Mouse (Mus musculus) layer of hippocampus, adult 6 months (tissue): Measurements from ENCODE around the gene Olfr984. TPM values are rescaled to one million over a fixed set of nuclear protein-coding genes. Genes with fewer than 3 reads are reported as not detected.

Experiments
- long read RNA-seq, 2 experiments: library from polyadenylated mRNA; unstranded; transcript quantifications; one replicate each; pipeline ENCODE4 v2.0.0; 2019 to 2020
- polyA plus RNA-seq: library from polyadenylated mRNA; unstranded; fragments of <200 nt; fragmentation: Nextera tagmentation; gene quantifications from 2 replicates; pipeline ENCODE4 v1.2.3, GENCODE M21; 2021

Gene Olfr984
- not detected in 2 replicates for polyA plus RNA-seq
- long read RNA-seq, experiment 1: 0 reads
- long read RNA-seq, experiment 2: 0 reads

DNA sequence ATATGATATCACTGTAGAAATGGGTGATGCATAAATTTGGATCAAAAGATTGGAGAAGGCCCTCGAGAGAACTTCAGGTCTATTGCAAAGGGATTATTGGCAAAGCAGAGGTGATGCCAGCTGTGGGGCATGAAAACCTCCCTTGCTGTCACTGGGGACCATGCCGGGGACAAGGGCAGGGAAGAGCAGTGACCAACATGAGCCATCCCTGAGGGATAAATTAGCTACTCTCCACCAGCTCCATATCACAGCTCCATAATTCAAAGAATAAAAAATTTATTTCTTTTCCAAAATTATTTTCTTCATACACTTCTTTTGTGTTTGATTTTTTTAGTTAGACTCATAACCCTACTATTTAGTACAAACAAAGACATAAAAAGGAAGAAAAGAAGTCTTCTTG lies at the start of gene Olfr984:
Gene Olfr984 (minus strand): TSS at position 101 of the 400 bp plus-strand sequence.

DNA sequence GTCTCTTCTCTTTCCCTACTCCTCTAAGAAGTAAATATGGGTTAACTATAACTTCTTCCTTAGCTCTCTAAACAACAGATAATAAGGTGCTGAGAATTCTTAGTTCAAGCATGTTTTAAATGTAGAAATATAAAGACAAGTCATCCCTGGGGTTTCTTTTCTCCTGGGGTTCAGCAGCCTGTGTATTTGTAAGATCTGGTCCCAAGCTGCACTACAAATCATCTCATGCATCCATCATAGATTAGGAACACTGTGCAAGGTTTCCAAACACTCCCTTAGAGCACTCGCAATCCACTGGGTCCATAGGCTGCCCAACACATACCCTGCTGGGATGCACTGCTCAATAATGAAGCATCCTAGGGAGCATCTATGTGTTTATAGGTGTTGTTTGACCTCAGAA lies 16.1 kb upstream of the Olfr984 start, which contains the start of gene Olfr985:
Gene Olfr985 (minus strand): TSS at position 101 of the 400 bp plus-strand sequence.

DNA sequence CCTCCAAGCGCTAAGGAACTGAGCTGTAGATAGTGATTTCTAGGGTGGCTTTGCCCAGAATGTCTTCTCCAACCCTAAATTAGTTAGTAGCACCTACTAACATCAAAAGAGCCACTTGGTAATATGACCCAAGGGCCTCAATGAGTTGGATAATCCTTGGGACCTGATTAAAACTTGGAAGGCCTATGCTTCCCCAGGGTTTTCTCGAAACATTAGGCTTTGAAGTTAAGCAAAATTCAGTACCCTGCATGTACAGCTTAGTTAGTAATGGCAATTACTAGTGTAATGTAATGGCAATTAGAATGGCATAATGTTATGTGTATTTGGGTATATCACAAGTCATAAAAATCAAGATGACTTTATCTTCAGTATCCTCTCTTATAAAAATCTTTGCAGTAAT lies 20.5 kb downstream of the Olfr984 start, which contains the start of gene Olfr983:
Gene Olfr983 (minus strand): TSS at position 101 of the 400 bp plus-strand sequence.

DNA sequence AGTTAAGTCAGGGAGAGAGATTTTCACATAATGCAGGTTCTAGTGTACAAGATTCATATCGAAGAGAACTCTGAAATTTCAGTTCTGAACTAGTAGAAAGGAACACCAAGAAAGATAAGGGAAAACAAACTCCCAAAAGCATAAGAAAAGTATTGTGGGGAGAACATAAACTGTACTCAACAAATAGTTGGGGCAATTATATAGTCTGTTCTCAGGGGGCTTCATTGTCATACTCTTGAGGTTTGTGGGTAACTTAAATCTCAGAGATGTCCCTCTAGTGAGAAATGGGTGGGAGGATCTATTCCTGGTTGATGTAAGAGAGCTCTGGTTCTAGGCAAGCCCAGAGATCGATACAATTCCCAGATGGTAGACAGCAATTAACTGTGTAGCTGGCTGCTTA lies 40.5 kb downstream of the Olfr984 start, which contains the start of gene Olfr982:
Gene Olfr982 (plus strand): TSS at position 301 of the 400 bp plus-strand sequence.

Other genes with a start within 250 kb of the Olfr984 start
- gene Olfr972, start 247.8 kb downstream of the Olfr984 start, polyA plus RNA-seq: not detected in 2 replicates
- not detected in 2 replicates for gene Olfr229, start 206.9 kb downstream of the Olfr984 start, polyA plus RNA-seq
- not detected in 2 replicates for gene Olfr974, start 176.7 kb downstream of the Olfr984 start, polyA plus RNA-seq
- gene Olfr975, start 162.2 kb downstream of the Olfr984 start, polyA plus RNA-seq: not detected in 2 replicates
- not detected in 2 replicates for gene Olfr976, start 153.1 kb downstream of the Olfr984 start, polyA plus RNA-seq
- gene Olfr978, start 122.1 kb downstream of the Olfr984 start, polyA plus RNA-seq: not detected in 2 replicates
- not detected in 2 replicates for gene Olfr979, start 110.7 kb downstream of the Olfr984 start, polyA plus RNA-seq
- not detected in 2 replicates for gene Olfr980, start 104.6 kb downstream of the Olfr984 start, polyA plus RNA-seq
- not detected in 2 replicates for gene Olfr981, start 92.7 kb downstream of the Olfr984 start, polyA plus RNA-seq
- gene Olfr982, start 40.4 kb downstream of the Olfr984 start, polyA plus RNA-seq: not detected in 2 replicates
- gene Olfr983, start 20.6 kb downstream of the Olfr984 start, polyA plus RNA-seq: not detected in 2 replicates
- gene Olfr985, start 16.0 kb upstream of the Olfr984 start, polyA plus RNA-seq: not detected in 2 replicates
- not detected in 2 replicates for gene Tmem225, start 33.9 kb upstream of the Olfr984 start, polyA plus RNA-seq
- not detected in 2 replicates for gene Olfr986, start 66.7 kb upstream of the Olfr984 start, polyA plus RNA-seq
- gene Zfp202, start 78.1 kb upstream of the Olfr984 start, polyA plus RNA-seq: 1.4 and 1.8 TPM in 2 replicates
- 63.6 and 73.1 TPM in 2 replicates for gene Scn3b, start 155.0 kb upstream of the Olfr984 start, polyA plus RNA-seq